Mouse (Mus musculus) testis, postnatal 14 days (tissue): Measurements from ENCODE around the gene Qser1.
"Not testable (repeated sequence)": the region's sequence is repeated elsewhere in the genome, so short reads cannot be mapped to it uniquely, and the experiment has no call there.

Source experiments
- DNase-seq: peaks from one replicate; pipeline ENCODE4 v3.0.0; 2021; ENCODE audit warnings: low spot score

The Qser1 gene

GRCm38 (mm10) chr2:104816371-104816827, at the start of gene Qser1:
Gene Qser1 (minus strand): TSS chr2:104816760.
- DNase-seq: peak; percentile 75

GRCm38 (mm10) chr2:104864176-104864860, 47.8 kb upstream of the Qser1 start:
- no peak for DNase-seq

DNA sequence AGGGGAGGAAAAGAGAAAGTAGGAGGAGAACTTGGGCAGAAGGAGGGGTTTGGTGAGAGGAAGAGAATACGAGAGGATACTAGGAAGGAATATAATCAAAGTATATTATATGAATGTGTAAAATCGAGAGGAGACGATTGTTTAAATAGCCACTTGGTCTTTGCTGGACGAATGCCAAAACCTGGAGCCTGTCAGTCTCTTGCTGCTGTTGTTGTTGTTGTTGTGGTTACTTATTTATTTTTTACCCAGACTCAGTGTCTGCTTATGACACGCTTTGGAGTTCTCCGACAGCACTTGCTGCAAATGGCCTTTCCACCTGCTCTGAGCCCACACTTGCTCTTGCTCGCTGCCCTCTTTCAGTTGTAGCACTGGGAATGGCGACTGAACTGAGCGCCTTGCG, 43.9 kb upstream of the Qser1 start:
- DNase-seq: no peak

DNA sequence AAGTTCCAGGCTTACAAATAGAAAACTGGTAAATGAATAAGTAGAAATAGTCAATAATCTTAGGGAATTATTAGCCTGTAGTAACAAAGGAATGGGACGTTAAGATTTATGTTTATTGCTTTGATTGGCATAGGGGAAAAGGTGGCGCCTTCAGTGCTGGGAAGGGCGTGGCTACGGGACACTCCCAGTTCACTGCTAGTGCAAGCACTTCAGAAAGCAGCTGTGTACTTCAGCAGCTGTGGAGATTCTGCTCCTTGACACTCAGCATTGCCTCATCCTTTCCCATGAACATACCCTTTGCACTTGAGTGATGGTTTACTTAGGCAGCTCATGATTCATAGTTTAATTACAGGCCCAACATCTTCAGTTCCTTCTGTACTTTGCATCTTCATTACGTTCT, 42.5 kb upstream of the Qser1 start:
- DNase-seq: no peak

- not testable (repeated sequence) for DNase-seq
These were observed 41.5 kb upstream of the Qser1 start for GRCm38 (mm10) chr2:104858083-104858482.

- no peak for DNase-seq
These were observed 39.7 kb upstream of the Qser1 start for GRCm38 (mm10) chr2:104856218-104856617.

- DNase-seq: no peak
These were observed 39.2 kb upstream of the Qser1 start for GRCm38 (mm10) chr2:104855732-104856131.

DNA sequence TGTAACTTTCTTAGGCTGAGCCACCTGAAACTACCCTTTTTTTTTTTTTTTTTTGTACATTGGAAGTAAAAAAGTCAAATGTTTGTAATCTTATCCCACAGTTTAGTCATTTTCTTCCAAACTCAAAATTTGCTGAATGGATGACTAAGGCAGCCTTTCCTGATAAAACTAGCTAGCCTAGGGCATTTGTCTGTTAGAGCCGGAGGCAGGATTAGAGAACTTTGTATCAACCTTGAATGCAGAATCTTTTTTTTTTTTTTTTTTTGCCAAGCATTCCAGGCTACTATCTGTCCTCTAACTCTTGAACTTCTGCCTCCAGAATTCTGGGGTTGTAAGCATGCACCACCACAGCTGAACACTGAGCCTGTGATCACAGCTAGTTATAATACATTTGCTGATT, 38.3 kb upstream of the Qser1 start:
- no peak for DNase-seq

GRCm38 (mm10) chr2:104852546-104852945, 36.0 kb upstream of the Qser1 start:
- no peak for DNase-seq

- DNase-seq: peak; percentile 7
These were observed 35.1 kb upstream of the Qser1 start for GRCm38 (mm10) chr2:104851686-104852085.

DNA sequence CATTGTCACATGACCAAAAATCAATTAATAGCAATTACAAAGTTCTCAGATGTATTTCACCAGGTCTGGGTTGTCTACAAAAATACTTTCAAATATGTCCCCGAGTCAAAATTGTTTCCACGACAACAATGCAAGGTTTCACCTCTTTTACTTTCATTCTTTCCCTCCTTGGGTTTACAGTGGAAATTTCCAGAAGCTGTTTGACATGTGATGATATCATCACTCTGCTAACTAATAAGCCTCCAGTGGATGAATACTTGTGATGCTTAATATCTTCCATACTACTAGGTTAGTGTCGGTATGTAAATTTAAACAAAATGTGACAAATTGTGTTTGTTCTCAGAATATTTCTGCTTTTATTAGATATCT, 33.4 kb upstream of the Qser1 start:
- DNase-seq: no peak

GRCm38 (mm10) chr2:104849276-104849990, 32.9 kb upstream of the Qser1 start, which contains the start of gene Prrg4:
Gene Prrg4 (minus strand): TSS chr2:104849876.
- peak; percentile 73 for DNase-seq

DNA sequence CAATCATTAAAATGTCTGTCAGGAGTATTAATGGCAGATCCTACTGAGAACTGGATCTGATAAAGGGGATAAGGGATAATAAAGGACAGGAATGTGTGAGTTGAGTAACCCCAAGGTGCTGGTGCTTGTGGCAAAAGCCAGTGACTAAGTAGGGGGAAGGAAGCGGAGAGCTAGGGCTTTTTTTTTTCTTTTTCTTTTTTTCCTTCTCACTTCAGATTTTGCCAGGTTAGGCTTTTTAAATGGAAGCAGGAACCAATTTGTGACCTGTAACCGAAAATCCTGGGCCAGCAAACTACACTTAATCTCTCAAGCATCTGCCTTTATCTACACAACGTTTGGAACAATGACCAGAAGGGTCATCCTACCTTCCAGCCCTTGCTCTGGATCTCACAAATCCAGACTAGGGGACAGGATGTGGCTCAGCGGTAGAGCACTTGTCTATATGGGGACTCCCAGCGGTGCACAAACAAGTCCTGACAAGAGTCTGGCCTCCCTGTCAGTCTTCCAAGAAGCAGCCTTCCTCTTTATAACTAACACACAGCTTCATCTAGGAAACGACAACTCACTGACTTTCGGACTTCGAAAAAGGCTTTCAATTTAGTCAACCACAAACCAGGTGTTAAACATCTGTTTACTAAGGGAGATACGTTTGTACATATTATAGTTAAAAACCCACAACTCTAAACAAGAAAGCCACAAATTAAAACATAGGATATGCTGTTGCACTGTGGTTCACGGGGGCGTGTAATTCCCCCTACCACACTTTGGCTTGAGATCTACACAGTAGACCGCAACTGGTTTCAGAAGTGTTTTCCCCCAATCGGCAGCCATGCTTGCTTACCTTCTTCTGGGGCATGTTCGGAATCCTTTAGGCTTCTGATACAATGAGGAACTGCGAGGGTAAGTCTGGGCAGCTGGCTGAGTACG, 31.9 kb upstream of the Qser1 start:
- peak; percentile 20 for DNase-seq

GRCm38 (mm10) chr2:104847645-104848044, 31.1 kb upstream of the Qser1 start:
- no peak for DNase-seq

DNA sequence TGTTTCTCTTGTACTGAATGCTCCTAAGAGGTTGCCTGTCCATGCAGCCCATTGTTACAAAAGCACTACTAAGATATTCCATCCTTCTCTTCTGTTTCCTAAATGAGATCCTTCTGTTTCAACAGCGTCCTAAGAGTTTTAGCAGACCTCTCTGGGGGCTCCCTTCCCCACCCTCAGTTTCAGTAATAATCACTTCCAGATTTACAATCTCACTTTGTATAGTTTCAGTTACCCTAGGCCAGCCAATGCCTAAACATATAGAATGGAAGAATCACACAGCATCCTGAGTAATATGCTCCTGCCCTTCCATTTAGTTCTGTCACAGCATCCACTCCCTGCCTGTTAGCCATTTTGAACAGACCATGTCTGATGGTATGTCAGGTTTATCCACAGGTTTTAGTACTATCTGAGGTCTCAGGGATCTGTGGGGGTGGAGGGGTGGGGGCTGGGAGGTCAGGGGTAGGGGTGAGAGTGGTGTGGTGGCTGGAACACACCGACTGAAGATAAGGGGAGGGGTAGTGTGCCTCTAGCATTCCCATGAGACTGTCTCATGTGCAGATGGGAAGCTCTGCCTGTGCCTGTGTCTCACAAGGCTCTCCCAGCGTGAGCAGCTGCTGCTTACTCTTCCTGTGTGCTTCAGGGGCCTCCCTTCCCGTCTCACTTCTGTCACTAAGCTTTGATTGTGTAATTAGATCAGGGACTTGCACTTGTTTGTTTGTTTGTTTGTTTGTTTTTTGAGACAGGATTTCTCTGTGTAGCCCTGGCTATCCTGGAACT, 30.3 kb upstream of the Qser1 start:
- DNase-seq: no peak

- no peak for DNase-seq
These were observed 26.0 kb upstream of the Qser1 start for GRCm38 (mm10) chr2:104842559-104842958.

DNA sequence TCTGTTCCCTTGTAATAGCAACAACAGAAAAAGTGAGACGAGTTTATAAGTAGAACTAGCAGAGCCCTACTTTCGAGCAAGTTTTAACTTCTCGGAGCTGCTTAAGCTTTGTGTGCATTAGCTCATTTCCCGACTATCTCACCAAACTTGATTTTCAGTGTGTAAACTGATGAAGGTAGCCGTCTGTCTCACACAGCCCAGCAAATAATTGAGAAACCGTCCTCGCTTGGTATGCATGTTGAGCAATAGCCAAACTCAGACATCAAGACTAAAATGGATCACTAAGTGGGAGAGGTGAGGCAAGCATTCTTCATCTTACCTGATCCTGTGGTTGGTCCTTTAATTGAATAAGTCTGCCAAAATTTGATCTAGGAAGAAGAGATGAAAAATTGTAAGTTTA, 25.2 kb upstream of the Qser1 start:
- DNase-seq: no peak

DNA sequence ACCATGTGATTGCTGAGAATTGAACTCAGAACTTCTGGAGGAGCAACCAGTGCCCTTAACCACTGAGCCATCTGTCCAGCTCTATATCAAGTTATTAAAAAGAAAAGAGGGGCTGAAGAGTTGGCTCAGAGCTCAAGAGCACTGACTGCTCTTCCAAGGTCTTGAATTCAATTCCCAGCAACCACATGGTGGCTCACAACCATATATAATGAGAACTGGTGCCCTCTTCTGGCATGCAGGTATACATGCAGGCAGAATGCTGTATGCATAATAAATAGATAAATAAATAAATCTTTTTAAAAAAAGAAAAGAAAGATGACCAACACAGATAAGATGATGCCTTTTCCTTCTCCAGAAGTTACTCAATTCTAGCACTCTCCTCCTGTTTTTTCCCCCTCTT, 24.4 kb upstream of the Qser1 start:
- no peak for DNase-seq

- DNase-seq: no peak
These were observed 15.9 kb upstream of the Qser1 start for GRCm38 (mm10) chr2:104832486-104832885.

DNA sequence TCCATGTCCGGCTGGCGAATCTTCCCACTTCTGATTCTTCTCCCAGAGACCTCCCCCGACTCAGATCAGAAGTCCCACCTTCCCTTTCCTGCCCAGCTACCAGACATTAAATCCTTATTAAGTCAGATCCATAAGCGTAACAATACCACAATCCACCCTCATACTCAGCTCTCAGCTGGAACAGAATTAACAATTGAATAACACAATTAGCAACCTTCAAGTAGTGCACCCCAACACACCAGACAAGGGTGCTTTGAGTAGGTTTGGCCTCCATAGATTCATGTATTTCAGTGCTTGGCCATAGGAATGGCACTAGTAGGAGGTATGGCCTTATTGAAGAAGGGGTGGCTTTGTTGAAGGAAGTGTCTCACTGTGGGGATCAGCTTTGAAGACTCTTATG, 9.6 kb upstream of the Qser1 start:
- no peak for DNase-seq

DNA sequence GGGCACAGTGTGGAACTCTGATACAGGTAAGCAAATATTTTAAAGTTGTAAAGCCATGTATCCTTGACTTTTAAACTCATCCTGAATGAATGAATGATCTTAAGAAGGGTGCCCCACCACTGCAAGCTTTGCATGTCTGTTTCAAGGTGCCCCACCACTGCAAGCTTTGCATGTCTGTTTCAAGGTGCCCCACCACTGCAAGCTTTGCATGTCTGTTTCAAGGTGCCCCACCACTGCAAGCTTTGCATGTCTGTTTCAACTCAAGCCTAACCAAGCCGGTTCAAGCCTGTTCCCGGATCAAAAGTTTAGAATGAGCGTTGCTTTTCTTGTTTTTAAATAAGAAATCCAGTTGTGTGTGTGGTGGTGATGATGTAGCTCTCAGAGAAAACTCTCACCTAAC, 2.2 kb upstream of the Qser1 start:
- not testable (repeated sequence) for DNase-seq
